Mouse (Mus musculus): ENCODE measurements around the gene Snapc3. TPM values are rescaled to one million over a fixed set of nuclear protein-coding genes. Genes with fewer than 3 reads are reported as not detected.

Gene Snapc3
- total RNA-seq, 2 experiments from 2014 or later: 33.4 to 39.2 TPM

DNA sequence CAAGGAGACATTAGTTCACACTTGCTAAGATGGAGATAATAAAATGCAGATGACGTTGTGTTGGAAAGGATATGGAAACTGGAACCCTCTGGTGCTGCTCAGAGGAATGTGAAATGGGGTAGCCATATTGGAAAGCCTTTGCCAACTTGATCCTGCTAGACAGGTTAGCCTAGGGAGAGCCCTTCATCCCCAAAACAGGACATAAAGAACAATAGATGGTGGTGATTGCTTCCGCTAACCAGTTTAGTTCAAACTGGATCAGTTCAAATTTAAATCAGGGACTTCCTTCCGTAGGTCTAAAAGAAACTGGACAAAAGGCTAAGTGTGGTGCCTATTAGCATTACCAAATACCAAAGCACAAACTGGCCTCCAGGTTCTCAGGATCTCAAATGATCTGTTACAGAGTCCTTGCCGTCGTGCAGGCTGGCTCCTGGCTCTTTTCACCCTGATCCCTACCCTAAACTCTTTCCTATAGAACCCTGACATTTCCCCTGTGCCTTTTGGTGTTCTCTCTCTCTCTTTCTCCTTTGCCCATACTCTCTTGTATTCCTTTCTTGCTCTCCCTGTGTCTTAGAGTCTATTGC lies 3.2 kb upstream of the Snapc3 start:
- no peak for DNase-seq (ENCODE audit: low spot score in 2 of 2)

DNA sequence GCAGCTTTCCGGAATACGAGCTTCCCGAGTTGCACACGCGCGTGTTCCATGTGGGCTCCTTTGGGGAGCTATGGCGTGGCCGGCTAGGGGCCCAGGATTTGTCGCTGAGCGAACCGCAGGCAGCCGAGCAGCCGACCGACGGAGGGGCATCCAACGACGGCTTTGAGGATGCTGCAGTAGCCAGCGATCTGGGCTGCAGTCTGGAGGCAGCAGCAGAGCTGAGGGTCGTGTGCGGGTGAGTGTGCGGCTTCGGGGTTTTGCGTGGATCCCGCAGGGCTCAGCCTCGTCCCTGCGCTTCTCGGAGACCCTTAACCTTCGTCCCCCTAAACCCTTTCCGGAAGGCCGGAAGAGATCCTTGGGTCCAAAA lies 279 bp downstream of the Snapc3 start:
- no peak for DNase-seq (ENCODE audit: low spot score in 2 of 2)

DNA sequence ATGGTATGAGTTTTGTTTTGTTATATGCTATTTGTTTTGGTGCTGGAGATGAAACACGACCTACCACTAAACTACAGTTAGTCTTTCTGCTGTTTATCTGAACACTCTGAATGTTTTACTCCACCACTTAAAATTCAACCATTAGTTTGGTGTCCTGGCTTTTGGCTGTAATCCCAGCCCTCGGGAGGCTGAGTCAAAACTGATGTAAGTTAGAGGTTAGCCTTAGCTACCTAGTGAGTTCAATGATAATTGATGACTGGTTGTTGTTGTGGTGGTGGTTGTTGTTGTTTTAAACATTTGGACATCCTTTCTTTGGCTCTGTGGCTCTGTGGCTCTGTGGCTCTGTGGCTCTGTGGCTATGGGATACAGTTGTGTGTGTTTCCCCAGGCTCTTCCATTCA lies 1.3 kb downstream of the Snapc3 start:
- DNase-seq (ENCODE audit: low spot score in 2 of 2): no peak

GRCm38 (mm10) chr4:83423641-83424040 lies 6.1 kb downstream of the Snapc3 start:
- no peak for DNase-seq (ENCODE audit: low spot score in 2 of 2)

GRCm38 (mm10) chr4:83425119-83425518 lies 7.6 kb downstream of the Snapc3 start:
- DNase-seq (ENCODE audit: low spot score in 2 of 2): no peak

DNA sequence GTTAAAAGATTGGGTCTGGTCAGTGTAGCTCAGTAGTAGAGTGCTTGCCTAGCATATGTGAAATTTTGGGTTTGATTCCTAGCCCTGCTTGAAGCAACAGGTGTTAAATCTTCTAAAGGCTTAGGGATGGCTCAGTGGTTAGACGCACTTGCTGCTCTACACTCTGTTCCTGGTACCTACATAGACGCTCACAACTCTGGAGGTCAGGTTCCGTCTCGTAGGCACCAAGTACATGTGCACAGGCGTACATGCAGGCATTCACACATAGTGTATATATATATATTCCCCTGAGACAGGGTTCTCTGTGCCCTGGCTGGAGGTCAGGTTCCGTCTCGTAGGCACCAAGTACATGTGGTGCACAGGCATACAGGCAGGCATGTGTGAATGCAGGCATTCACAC lies 9.6 kb downstream of the Snapc3 start:
- DNase-seq (ENCODE audit: low spot score in 2 of 2): no peak

- DNase-seq (ENCODE audit: low spot score in 2 of 2): no peak
These were observed 10.2 kb downstream of the Snapc3 start for GRCm38 (mm10) chr4:83427696-83428095.

DNA sequence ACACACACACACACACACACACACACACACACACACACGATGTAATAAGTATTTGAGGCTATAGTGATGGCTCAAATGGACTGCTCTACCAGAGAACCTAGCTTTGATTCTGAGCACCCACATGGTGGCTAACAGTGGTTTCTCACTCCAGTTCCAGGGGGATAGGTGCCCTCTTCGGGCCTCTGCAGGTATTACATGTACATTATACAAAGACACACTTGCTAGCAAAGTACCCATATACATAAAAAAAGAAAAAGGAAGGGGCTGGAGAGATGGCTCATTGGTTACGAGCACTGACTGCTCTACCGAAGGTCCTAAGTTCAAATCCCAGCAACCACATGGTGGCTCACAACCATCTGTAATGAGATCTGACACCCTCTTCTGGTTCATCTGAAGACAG lies 11.3 kb downstream of the Snapc3 start:
- DNase-seq (ENCODE audit: low spot score in 2 of 2): no peak

- no peak for DNase-seq (ENCODE audit: low spot score in 2 of 2)
These were observed 14.4 kb downstream of the Snapc3 start for GRCm38 (mm10) chr4:83431950-83432349.

- no peak for DNase-seq (ENCODE audit: low spot score in 2 of 2)
These were observed 15.4 kb downstream of the Snapc3 start for GRCm38 (mm10) chr4:83432901-83433300.

DNA sequence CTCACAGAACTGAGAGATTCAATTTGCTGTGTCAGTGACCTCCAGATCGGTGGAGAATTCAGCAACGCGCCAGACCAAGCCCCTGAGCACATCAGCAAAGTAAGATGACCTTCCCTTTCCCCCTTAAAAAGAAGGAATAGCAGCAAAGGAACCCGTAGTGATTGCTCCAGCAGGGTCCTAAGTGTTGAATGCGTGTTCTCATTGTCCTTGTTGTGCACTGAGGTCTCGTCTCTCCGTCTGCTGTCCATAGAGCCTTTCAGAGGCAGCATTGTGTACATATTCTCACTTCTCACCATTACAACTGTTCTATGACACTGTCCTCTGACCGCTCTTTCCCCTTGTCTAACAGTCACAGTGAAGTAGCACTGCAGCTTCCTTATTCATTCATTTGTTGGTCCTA lies 18.9 kb downstream of the Snapc3 start:
- no peak for DNase-seq (ENCODE audit: low spot score in 2 of 2)

- no peak for DNase-seq (ENCODE audit: low spot score in 2 of 2)
These were observed 20.6 kb downstream of the Snapc3 start for GRCm38 (mm10) chr4:83438116-83438515.

GRCm38 (mm10) chr4:83439045-83439444 lies 21.5 kb downstream of the Snapc3 start:
- DNase-seq (ENCODE audit: low spot score in 2 of 2): no peak

DNA sequence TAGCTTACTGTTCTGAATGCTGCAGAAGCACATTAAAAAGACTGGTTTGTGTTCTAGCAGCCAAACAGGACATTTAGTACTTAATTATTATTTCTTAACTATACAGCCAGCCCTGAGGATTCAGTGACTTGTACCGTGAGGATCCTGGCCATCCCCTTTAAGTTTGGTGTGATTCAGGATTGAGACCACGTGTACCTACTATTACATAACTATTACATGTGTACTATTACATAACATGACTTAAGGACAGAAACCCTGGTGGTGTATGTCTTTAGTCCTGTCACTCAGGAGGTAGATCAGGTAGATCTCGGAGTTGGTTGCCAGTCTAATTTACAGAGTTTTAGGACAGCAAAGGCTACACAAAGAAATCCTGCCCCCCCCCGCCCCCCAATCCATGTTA lies 23.5 kb downstream of the Snapc3 start:
- DNase-seq (ENCODE audit: low spot score in 2 of 2): no peak

- DNase-seq (ENCODE audit: low spot score in 2 of 2): no peak
These were observed 33.3 kb downstream of the Snapc3 start for GRCm38 (mm10) chr4:83450785-83451184.

DNA sequence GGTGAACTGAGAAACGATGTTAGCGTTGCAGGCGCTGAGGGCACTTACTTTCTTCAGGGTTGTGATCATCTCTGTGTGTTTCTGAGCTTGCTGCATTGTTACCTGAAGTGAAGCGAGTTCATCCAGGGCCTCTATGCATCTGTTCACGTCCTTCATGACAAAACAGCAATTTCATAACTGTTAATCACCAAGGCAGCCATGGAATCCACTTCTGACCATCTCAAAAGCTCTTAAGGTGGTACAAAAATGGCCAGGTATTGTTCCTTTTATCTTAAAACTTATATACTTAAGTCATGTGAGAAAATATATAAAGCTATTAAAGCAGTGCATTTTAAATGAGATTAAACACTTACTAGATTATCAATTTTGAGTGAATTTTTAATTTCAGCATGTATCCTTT lies 42.6 kb downstream of the Snapc3 start:
- no peak for DNase-seq (ENCODE audit: low spot score in 2 of 2)

GRCm38 (mm10) chr4:83464827-83465226 lies 47.3 kb downstream of the Snapc3 start:
- DNase-seq (ENCODE audit: low spot score in 2 of 2): no peak

DNA sequence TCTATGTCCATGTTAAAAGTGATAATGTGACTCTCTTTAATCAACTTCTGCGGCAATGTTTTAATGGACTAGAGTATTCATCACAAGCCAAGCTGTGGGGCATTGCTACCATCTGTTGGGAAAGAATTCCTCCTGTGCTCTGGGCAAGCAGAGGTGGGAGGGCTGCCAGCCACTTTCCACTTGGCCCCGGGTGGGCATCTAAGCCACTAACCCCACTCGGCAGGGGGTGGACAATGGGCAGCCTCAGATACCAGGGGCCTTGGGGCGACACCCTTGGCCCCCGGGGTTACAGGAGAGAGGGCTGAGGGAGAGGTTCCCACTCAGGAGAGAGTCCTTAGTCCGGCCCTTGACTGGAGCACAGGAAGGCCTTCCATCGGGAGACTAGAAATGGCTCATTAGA lies 50.1 kb downstream of the Snapc3 start:
- DNase-seq (ENCODE audit: low spot score in 2 of 2): no peak

DNA sequence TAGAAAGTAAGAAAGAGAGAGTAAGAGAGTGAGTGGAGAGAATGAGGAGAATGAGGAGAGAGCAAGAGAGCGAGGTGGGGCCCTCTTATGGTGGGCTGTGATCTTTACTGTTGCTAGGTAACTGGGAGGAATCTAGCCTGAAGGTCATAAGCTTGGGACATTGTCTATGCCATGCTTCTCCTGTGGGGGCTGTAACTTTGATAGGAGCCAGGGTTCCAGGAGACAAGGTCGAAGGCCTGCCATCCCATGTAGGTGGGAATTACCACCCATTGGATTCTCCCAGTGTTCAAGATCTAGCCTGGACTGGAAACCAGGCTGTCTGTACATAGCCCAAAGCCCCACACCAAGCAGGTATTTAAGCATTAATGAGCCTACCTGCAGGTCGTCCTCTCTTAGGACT lies 50.7 kb downstream of the Snapc3 start:
- no peak for DNase-seq (ENCODE audit: low spot score in 2 of 2)

DNA sequence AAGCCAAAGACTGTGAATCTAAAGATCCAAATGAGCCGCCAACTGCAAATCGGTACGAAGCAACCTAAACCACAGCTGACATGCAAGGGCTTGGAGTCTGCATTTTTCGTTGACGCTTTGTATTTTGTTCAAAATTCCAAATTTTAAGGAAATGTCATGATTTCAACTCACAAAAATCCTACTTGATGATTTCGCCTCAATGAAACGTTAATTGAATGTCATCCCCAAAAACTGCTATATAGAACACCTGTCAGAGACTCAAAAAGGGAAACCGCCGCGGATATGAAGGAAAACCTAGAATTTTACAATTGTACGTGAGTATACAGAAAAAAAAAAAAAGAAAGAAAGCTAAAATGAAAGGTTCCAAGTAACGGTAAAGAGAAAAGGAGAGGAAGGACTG lies 67.7 kb downstream of the Snapc3 start:
- DNase-seq (ENCODE audit: low spot score in 2 of 2): no peak

- peak; percentile 50 to 73 for DNase-seq (ENCODE audit: low spot score in 2 of 2)
These were observed 68.2 kb downstream of the Snapc3 start for GRCm38 (mm10) chr4:83485735-83486116.

- DNase-seq (ENCODE audit: low spot score in 2 of 2): peak; percentile 74 to 77
These were observed 68.8 kb downstream of the Snapc3 start, which contains the start of gene Psip1 for GRCm38 (mm10) chr4:83486117-83486901. Psip1 (minus strand) TSS chr4:83486459.

DNA sequence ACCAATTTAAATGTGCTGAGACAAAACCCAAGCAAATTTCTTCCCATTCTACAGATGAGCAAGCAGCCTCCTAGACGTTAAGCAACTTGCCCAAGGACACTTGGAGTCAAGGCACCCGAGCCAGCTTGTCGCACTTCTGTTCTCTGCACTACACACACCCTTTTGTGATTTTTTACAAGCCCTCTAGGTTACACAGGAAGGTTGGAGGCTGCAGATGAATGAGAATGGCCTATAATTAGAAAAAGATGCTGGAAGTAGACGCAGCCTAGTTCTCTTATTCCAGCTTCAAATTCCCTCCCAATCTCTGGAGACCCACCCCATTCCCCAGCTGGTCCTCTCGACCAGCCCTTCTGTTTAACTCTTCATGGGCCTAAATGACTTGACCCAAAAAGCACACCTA lies 71.6 kb downstream of the Snapc3 start:
- DNase-seq (ENCODE audit: low spot score in 2 of 2): no peak
